In genomic region chr6:117874621-117875281, GRCm38 (mm10) we compare ENCODE assay signal across 19 mouse cellular contexts. TPM values are rescaled to one million over a fixed set of nuclear protein-coding genes. Genes with fewer than 3 reads are reported as not detected.
A peak's percentile ranks its signal among the peaks of the same experiment; 100 is the strongest.
DNase-seq lines count a peak whose midpoint lies in the region; ATAC-seq and TF ChIP-seq lines count a peak whose summit lies in the region.
"Had no signal": no experiment of that assay in that cellular context is flagged by ENCODE, and none has a peak within 500 bp of the region (broad histone marks: within the 10 kb centered on the region; RNA-seq: fewer than 3 reads in every experiment).

No protein-coding gene starts in this region.

- no peaks in the 10 kb centered on the region for H3K27me3 ChIP-seq in kidney, adult 2 months (replicated peaks; ENCODE audit: control insufficient read depth, insufficient read depth, low read length)
- no peaks in the 10 kb centered on the region for H3K27me3 ChIP-seq in kidney, embryonic 14.5 days (ENCODE audit: control insufficient read depth, insufficient read depth, low read length)
- H3K27me3 ChIP-seq: embryonic facial prominence, embryonic 15.5 days; hindbrain, embryonic 13.5 days; megakaryocyte, embryonic 14.5 days; midbrain, embryonic 15.5 days had no signal

- no peak overlapping the region for H3K4me3 ChIP-seq in kidney, adult 2 months (ENCODE audit: insufficient read depth, low read depth, low read length)
- no peak overlapping the region for H3K4me3 ChIP-seq in kidney, embryonic 14.5 days (ENCODE audit: low read length)
- H3K4me3 ChIP-seq in bone marrow macrophage, adult 2 months (ENCODE audit: insufficient read depth, low read length), result no peak overlapping the region
- H3K4me3 ChIP-seq in gastrocnemius, adult 2 months, result no peak overlapping the region
- H3K4me3 ChIP-seq: embryonic facial prominence, embryonic 15.5 days; forebrain, embryonic 10.5 days; hindbrain, embryonic 13.5 days; megakaryocyte, embryonic 14.5 days; midbrain, embryonic 15.5 days had no signal

- 46% methylated on average over 3 of the region's 3 CpGs for WGBS in kidney, adult 2 months
- 71% methylated on average over 3 of the region's 3 CpGs for WGBS in kidney, embryonic 14.5 days

- peak; percentile 70 for DNase-seq in kidney, adult 2 months
- DNase-seq in lung, postnatal 25 days (ENCODE audit: low spot score), result peak; percentile 14
- DNase-seq in lung, adult 18-20 months, result no peak
- DNase-seq in gastrocnemius, postnatal 10 days, result no peak
- no peak for DNase-seq in gastrocnemius, adult 2 months
- DNase-seq: cerebellum, postnatal 10 days; embryo, embryonic 11 days; gastrocnemius, postnatal 36 days; right cerebral cortex, postnatal 25 days; thymus, adult 2 months had no signal

- no peak for TF ChIP-seq CTCF in kidney, adult 2 months (conservative IDR thresholded peaks at IDR 0.05; ENCODE audit: insufficient read depth, insufficient read length, low read depth, low read length)
- no peak for TF ChIP-seq CTCF in bone marrow macrophage, adult 2 months (IDR thresholded peaks at IDR 0.05; ENCODE audit: low read depth, low read length)
- TF ChIP-seq CTCF in gastrocnemius, adult 2 months (IDR thresholded peaks at IDR 0.05), result no peak

- H3K27ac ChIP-seq in kidney, adult 2 months (ENCODE audit: insufficient read depth, low read depth, low read length), result peak overlapping the region; percentile 58
- H3K27ac ChIP-seq in kidney, embryonic 14.5 days (ENCODE audit: low read depth, low read length), result no peak overlapping the region
- peak overlapping the region; percentile 59 for H3K27ac ChIP-seq in bone marrow macrophage, adult 2 months (ENCODE audit: insufficient read depth, low read depth, low read length)
- no peak overlapping the region for H3K27ac ChIP-seq in gastrocnemius, adult 2 months
- H3K27ac ChIP-seq: embryonic facial prominence, embryonic 15.5 days; forebrain, embryonic 10.5 days; hindbrain, embryonic 13.5 days; midbrain, embryonic 15.5 days had no signal

- intact Hi-C loops in gastrocnemius, adult 2 months (cut with DNase I), result loop anchor here (5.0 kb wide), 1 partner anchor 43 kb away; no protein-coding TSS in a partner anchor

- TF ChIP-seq POLR2A in kidney, adult 2 months (IDR thresholded peaks at IDR 0.05; ENCODE audit: low read depth, low read length), result no peak
- TF ChIP-seq POLR2A in bone marrow macrophage, adult 2 months (IDR thresholded peaks at IDR 0.05; ENCODE audit: borderline replicate concordance, low read depth, low read length), result no peak

- peaks cover 8% of the 10 kb centered on the region; the same call in 1 of the 2 replicates for H3K4me1 ChIP-seq in kidney, adult 2 months (ENCODE audit: control insufficient read depth, insufficient read depth, low read length)
- no peaks in the 10 kb centered on the region for H3K4me1 ChIP-seq in kidney, embryonic 14.5 days (ENCODE audit: control insufficient read depth, insufficient read depth, low read length)
- H3K4me1 ChIP-seq in bone marrow macrophage, adult 2 months (ENCODE audit: control insufficient read depth, insufficient read depth, low read length), result peaks cover 11% of the 10 kb centered on the region
- H3K4me1 ChIP-seq: embryonic facial prominence, embryonic 15.5 days had no signal

- ATAC-seq in kidney, embryonic 14.5 days (ENCODE audit: low FRiP score, low TSS enrichment), result no peak
- peak; percentile 40; the same call in 1 of the 2 replicates for ATAC-seq in neutrophil, adult 5-6 weeks (ENCODE audit: extremely low read depth, insufficient number of reproducible peaks, low FRiP score, poor library complexity, severe bottlenecking)
- ATAC-seq: intestine, embryonic 16.5 days; midbrain, embryonic 15.5 days had no signal

- H3K36me3 ChIP-seq in kidney, adult 2 months (ENCODE audit: control insufficient read depth, insufficient read depth, low read length), result no peaks in the 10 kb centered on the region
- no peaks in the 10 kb centered on the region for H3K36me3 ChIP-seq in kidney, embryonic 14.5 days (ENCODE audit: control insufficient read depth, insufficient read depth, low read length)

- H3K4me2 ChIP-seq in kidney, embryonic 14.5 days (replicated peaks; ENCODE audit: low read depth, low read length), result no peak overlapping the region
- H3K4me2 ChIP-seq: embryonic facial prominence, embryonic 15.5 days; hindbrain, embryonic 13.5 days; midbrain, embryonic 15.5 days had no signal

- no peak overlapping the region for H3K9ac ChIP-seq in kidney, embryonic 14.5 days (ENCODE audit: low read depth, low read length)
- H3K9ac ChIP-seq: embryonic facial prominence, embryonic 15.5 days; hindbrain, embryonic 13.5 days; midbrain, embryonic 15.5 days had no signal

- no peaks in the 10 kb centered on the region for H3K9me3 ChIP-seq in kidney, embryonic 14.5 days (ENCODE audit: control insufficient read depth, low read length)
- H3K9me3 ChIP-seq: embryonic facial prominence, embryonic 15.5 days; forebrain, embryonic 10.5 days; hindbrain, embryonic 13.5 days; megakaryocyte, embryonic 14.5 days; midbrain, embryonic 15.5 days had no signal

RNA-seq across cellular contexts. Expression of gene Zfp239, which starts 12.9 kb away (rescaled TPM):
- polyA plus RNA-seq in kidney, adult 2 months (2012; rRNA removed), result 1.5 and 2.0 TPM in 2 replicates
- polyA plus RNA-seq in kidney, embryonic 14.5 days (2014; fragmentation: Nextera tagmentation; extraction: Ambion mirVana), result 6.6 and 10.0 TPM in 2 replicates
- polyA plus RNA-seq in bone marrow macrophage, adult 2 months (2012; ENCODE audit: insufficient read depth, insufficient read length, missing spikeins), result 0.62 and 1.3 TPM in 2 replicates
- 0.98 and 1.0 TPM in 2 replicates for total RNA-seq in neutrophil, adult 5-6 weeks (2017)
- total RNA-seq in gastrocnemius, postnatal 10 days (2021), result under 1 TPM; 0.23 to 0.95 TPM
- total RNA-seq in gastrocnemius, adult 2 months (2021), result under 1 TPM; 0.59 to 0.75 TPM

RNA-seq across cellular contexts. Expression of gene Hnrnpf, which starts 25.4 kb away (rescaled TPM):
- polyA plus RNA-seq in kidney, adult 2 months (2012; rRNA removed), result 98.5 and 142 TPM in 2 replicates
- 606 and 823 TPM in 2 replicates for polyA plus RNA-seq in kidney, embryonic 14.5 days (2014; fragmentation: Nextera tagmentation; extraction: Ambion mirVana)
- 327 and 355 TPM in 2 replicates for polyA plus RNA-seq in bone marrow macrophage, adult 2 months (2012; ENCODE audit: insufficient read depth, insufficient read length, missing spikeins)
- 944 and 955 TPM in 2 replicates for total RNA-seq in neutrophil, adult 5-6 weeks (2017)
- 100 to 1,000 TPM; 199 to 227 TPM for total RNA-seq in gastrocnemius, postnatal 10 days (2021)
- total RNA-seq in gastrocnemius, adult 2 months (2021), result 100 to 1,000 TPM; 104 to 108 TPM

RNA-seq across cellular contexts. Expression of gene Zfp637, which starts 33.8 kb away (rescaled TPM):
- 35.7 and 37.0 TPM in 2 replicates for polyA plus RNA-seq in kidney, adult 2 months (2012; rRNA removed)
- polyA plus RNA-seq in kidney, embryonic 14.5 days (2014; fragmentation: Nextera tagmentation; extraction: Ambion mirVana), result 110 and 111 TPM in 2 replicates
- 20.6 and 25.6 TPM in 2 replicates for polyA plus RNA-seq in bone marrow macrophage, adult 2 months (2012; ENCODE audit: insufficient read depth, insufficient read length, missing spikeins)
- 12.8 and 15.5 TPM in 2 replicates for total RNA-seq in neutrophil, adult 5-6 weeks (2017)
- 10 to 100 TPM; 31.8 to 32.9 TPM for total RNA-seq in gastrocnemius, postnatal 10 days (2021)
- total RNA-seq in gastrocnemius, adult 2 months (2021), result 10 to 100 TPM; 39.9 to 42.3 TPM

Comparison
In these comparisons a context has a peak if more than half of its experiments do, and no peak if none do; other contexts are left out.
1. DNase-seq: peak in kidney, adult 2 months (single experiment) and lung, postnatal 25 days (single experiment); none in lung, adult 18-20 months (0 of 2), gastrocnemius, postnatal 10 days (single experiment) and gastrocnemius, adult 2 months (single experiment).
2. H3K27ac ChIP-seq: peak in kidney, adult 2 months (single experiment) and bone marrow macrophage, adult 2 months (single experiment); none in kidney, embryonic 14.5 days (single experiment) and gastrocnemius, adult 2 months (single experiment).